Mouse (Mus musculus): ENCODE data around the gene Sult1a1.
"Not testable (repeated sequence)": the region's sequence is repeated elsewhere in the genome, so short reads cannot be mapped to it uniquely, and the experiment has no call there.

Gene Sult1a1

GRCm38 (mm10) chr7:126696886-126697285 is 20.7 kb upstream of the Sult1a1 start:
- DNase-seq (ENCODE audit: low read depth, low spot score) = no peak

GRCm38 (mm10) chr7:126696303-126696702 is 20.1 kb upstream of the Sult1a1 start:
- DNase-seq (ENCODE audit: low read depth, low spot score) = no peak

- peak; percentile 99 for DNase-seq (ENCODE audit: low read depth, low spot score)
Observed at GRCm38 (mm10) chr7:126695631-126696207, 19.5 kb upstream of the Sult1a1 start, which contains the start of gene Slx1b. Gene Slx1b (minus strand): TSS chr7:126695784.

GRCm38 (mm10) chr7:126695210-126695611 is 19.0 kb upstream of the Sult1a1 start, which contains the start of gene Bola2:
Gene Bola2 (plus strand): TSS chr7:126695401.
- DNase-seq (ENCODE audit: low read depth, low spot score) = peak; percentile 85

- DNase-seq (ENCODE audit: low read depth, low spot score) = peak; percentile 70
Observed at GRCm38 (mm10) chr7:126694441-126695051, 18.3 kb upstream of the Sult1a1 start.

GRCm38 (mm10) chr7:126693781-126694180 is 17.5 kb upstream of the Sult1a1 start:
- DNase-seq (ENCODE audit: low read depth, low spot score) = peak; percentile 32

GRCm38 (mm10) chr7:126693256-126693655 is 17.0 kb upstream of the Sult1a1 start:
- DNase-seq (ENCODE audit: low read depth, low spot score) = peak; percentile 89

- peak; percentile 53 for DNase-seq (ENCODE audit: low read depth, low spot score)
Observed at GRCm38 (mm10) chr7:126692426-126692825, 16.2 kb upstream of the Sult1a1 start.

GRCm38 (mm10) chr7:126691676-126692075 is 15.4 kb upstream of the Sult1a1 start:
- DNase-seq (ENCODE audit: low read depth, low spot score) = no peak

GRCm38 (mm10) chr7:126690737-126691136 is 14.5 kb upstream of the Sult1a1 start:
- no peak for DNase-seq (ENCODE audit: low read depth, low spot score)

GRCm38 (mm10) chr7:126689021-126689420 is 12.8 kb upstream of the Sult1a1 start:
- no peak for DNase-seq (ENCODE audit: low read depth, low spot score)

- not testable (repeated sequence) for DNase-seq (ENCODE audit: low read depth, low spot score)
Observed at GRCm38 (mm10) chr7:126688156-126688555, 11.9 kb upstream of the Sult1a1 start.

GRCm38 (mm10) chr7:126681221-126681620 is 5.0 kb upstream of the Sult1a1 start:
- no peak for DNase-seq (ENCODE audit: low read depth, low spot score)

GRCm38 (mm10) chr7:126679683-126680082 is 3.5 kb upstream of the Sult1a1 start:
- DNase-seq (ENCODE audit: low read depth, low spot score) = no peak

GRCm38 (mm10) chr7:126678545-126679341 is 2.5 kb upstream of the Sult1a1 start:
- no peak for DNase-seq (ENCODE audit: low read depth, low spot score)

- DNase-seq (ENCODE audit: low read depth, low spot score) = no peak
Observed at GRCm38 (mm10) chr7:126676631-126677220, 494 bp upstream of the Sult1a1 start.

GRCm38 (mm10) chr7:126675104-126675503 is 1.1 kb downstream of the Sult1a1 start:
- no peak for DNase-seq (ENCODE audit: low read depth, low spot score)

GRCm38 (mm10) chr7:126672111-126672510 is 4.1 kb downstream of the Sult1a1 start:
- no peak for DNase-seq (ENCODE audit: low read depth, low spot score)

GRCm38 (mm10) chr7:126670152-126670551 is 6.1 kb downstream of the Sult1a1 start:
- no peak for DNase-seq (ENCODE audit: low read depth, low spot score)

- DNase-seq (ENCODE audit: low read depth, low spot score) = no peak
Observed at GRCm38 (mm10) chr7:126668452-126668851, 7.8 kb downstream of the Sult1a1 start.

- DNase-seq (ENCODE audit: low read depth, low spot score) = peak; percentile 58
Observed at GRCm38 (mm10) chr7:126667495-126668090, 8.6 kb downstream of the Sult1a1 start.

- DNase-seq (ENCODE audit: low read depth, low spot score) = no peak
Observed at GRCm38 (mm10) chr7:126665269-126665668, 11.0 kb downstream of the Sult1a1 start.
